Mouse (Mus musculus) spleen, adult 2 months (tissue): ENCODE results near the gene Serbp1.

ENCODE experiments used
- CTCF ChIP-seq: fragments of 200-500 bp; IDR thresholded peaks from 2 replicates; pipeline ENCODE4 v1.5.1; 2011; ENCODE audit warnings: mild to moderate bottlenecking, inconsistent platforms; ENCODE audit not compliant: insufficient read depth, insufficient read length, insufficient replicate concordance; ENCODE audit errors: extremely low read depth
- POLR2A ChIP-seq: fragments of 200-500 bp; IDR thresholded peaks from 2 replicates; pipeline ENCODE4 v1.6.1; 2011; ENCODE audit warnings: low read depth, low read length, inconsistent platforms

DNA sequence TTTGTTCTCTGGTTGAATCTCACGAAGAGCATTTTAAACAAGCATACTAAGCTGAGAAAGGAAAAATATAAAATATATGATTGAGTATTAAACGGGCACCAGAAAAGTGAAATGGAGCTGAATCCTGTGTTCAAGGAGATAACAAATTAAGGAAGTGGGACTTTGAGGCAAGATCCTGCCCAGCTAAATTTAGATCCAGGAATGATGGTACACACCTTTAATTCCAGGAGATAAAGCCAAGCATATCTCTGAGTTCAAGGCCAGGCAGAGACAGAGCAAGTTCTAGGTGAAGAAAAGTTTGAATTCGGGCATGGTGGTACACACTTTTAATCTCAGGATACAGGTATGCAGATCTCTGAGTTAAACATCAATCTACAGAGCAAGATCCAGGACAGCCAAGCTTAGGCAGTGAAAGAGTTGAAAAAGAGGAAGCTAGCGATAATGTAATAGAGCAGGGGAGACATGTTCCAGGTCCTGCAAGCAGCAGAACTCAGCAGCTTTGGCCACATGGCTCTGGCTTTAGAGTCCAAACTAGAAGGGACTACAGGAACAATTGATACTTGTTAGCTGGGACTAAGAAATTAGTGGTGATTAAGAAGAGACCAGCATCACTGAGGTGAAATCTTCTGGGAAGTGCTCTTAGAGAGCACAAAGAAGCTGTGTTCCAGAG, 24.4 kb upstream of the Serbp1 start:
- TF ChIP-seq CTCF: no peak
- TF ChIP-seq POLR2A: no peak
